Mouse (Mus musculus): ENCODE results near the gene Gm4869. TPM values are rescaled to one million over a fixed set of nuclear protein-coding genes. Genes with fewer than 3 reads are reported as not detected.
"Not testable (repeated sequence)": the region's sequence is repeated elsewhere in the genome, so short reads cannot be mapped to it uniquely, and the experiment has no call there.

Gm4869 gene
- polyA plus RNA-seq, 1 experiment from 2014 or later = 0.47 TPM

GRCm38 (mm10) chr5:140472336-140472735, 26.9 kb downstream of the Gm4869 start:
- no peaks in the 10 kb centered on the region for H3K36me3 ChIP-seq
- no peaks in the 10 kb centered on the region for H3K4me1 ChIP-seq
- WGBS = 82% methylated on average over 3 of the region's 3 CpGs
- no peak overlapping the region for H3K4me2 ChIP-seq (replicated peaks)
- no peak for ATAC-seq (ENCODE audit: insufficient number of reproducible peaks, low FRiP score, low TSS enrichment, low read depth)
- no peak overlapping the region for H3K9ac ChIP-seq
- no peaks in the 10 kb centered on the region for H3K27me3 ChIP-seq
- H3K4me3 ChIP-seq (replicated peaks) = no peak overlapping the region
- H3K9me3 ChIP-seq (replicated peaks) = no peaks in the 10 kb centered on the region
- no peak overlapping the region for H3K27ac ChIP-seq (replicated peaks)

- Histone ChIP-seq H3K9me3 (replicated peaks) (no peaks in the 10 kb centered on the region), H3K27ac (replicated peaks) (no peak overlapping the region), H3K27me3 (no peaks in the 10 kb centered on the region), H3K4me1 (no peaks in the 10 kb centered on the region), H3K4me2 (replicated peaks) (no peak overlapping the region), H3K4me3 (replicated peaks) (no peak overlapping the region), H3K9ac (no peak overlapping the region), H3K36me3 (no peaks in the 10 kb centered on the region)
- WGBS = 67% methylated on average over 4 of the region's 4 CpGs
- no peak for ATAC-seq (ENCODE audit: insufficient number of reproducible peaks, low FRiP score, low TSS enrichment, low read depth)
These were observed 36.0 kb downstream of the Gm4869 start for GRCm38 (mm10) chr5:140481458-140481857.

GRCm38 (mm10) chr5:140491142-140491541, 45.7 kb downstream of the Gm4869 start:
- Histone ChIP-seq H3K27ac (replicated peaks) (no peak overlapping the region), H3K9me3 (replicated peaks) (no peaks in the 10 kb centered on the region), H3K9ac (no peak overlapping the region), H3K4me1 (no peaks in the 10 kb centered on the region), H3K4me2 (replicated peaks) (no peak overlapping the region), H3K4me3 (replicated peaks) (no peak overlapping the region), H3K27me3 (0 out of 2 replicates have a peak, but pooled peaks cover 4% of the 10 kb centered on the region), H3K36me3 (no peaks in the 10 kb centered on the region)
- WGBS = 49% methylated on average over 6 of the region's 6 CpGs
- ATAC-seq (ENCODE audit: insufficient number of reproducible peaks, low FRiP score, low TSS enrichment, low read depth) = no peak

GRCm38 (mm10) chr5:140492684-140493233, 47.3 kb downstream of the Gm4869 start:
- Histone ChIP-seq H3K9me3 (replicated peaks) (no peaks in the 10 kb centered on the region), H3K9ac (no peak overlapping the region), H3K4me3 (replicated peaks) (no peak overlapping the region), H3K36me3 (no peaks in the 10 kb centered on the region), H3K4me2 (replicated peaks) (no peak overlapping the region), H3K27ac (replicated peaks) (no peak overlapping the region), H3K4me1 (no peaks in the 10 kb centered on the region), H3K27me3 (0 out of 2 replicates have a peak, but pooled peaks cover 4% of the 10 kb centered on the region)
- no peak for ATAC-seq (ENCODE audit: insufficient number of reproducible peaks, low FRiP score, low TSS enrichment, low read depth)
- 26% methylated on average over 11 of the region's 11 CpGs for WGBS

GRCm38 (mm10) chr5:140498176-140498575, 52.7 kb downstream of the Gm4869 start:
- no peak for ATAC-seq (ENCODE audit: insufficient number of reproducible peaks, low FRiP score, low TSS enrichment, low read depth)
- Histone ChIP-seq H3K36me3 (no peaks in the 10 kb centered on the region), H3K9ac (no peak overlapping the region), H3K9me3 (replicated peaks) (no peaks in the 10 kb centered on the region), H3K27me3 (no peaks in the 10 kb centered on the region), H3K4me3 (replicated peaks) (no peak overlapping the region), H3K4me2 (replicated peaks) (no peak overlapping the region), H3K4me1 (peaks cover 10% of the 10 kb centered on the region), H3K27ac (replicated peaks) (no peak overlapping the region)
- whole genome bisulfite sequencing = 76% methylated on average over 6 of the region's 6 CpGs

GRCm38 (mm10) chr5:140500736-140501135, 55.3 kb downstream of the Gm4869 start:
- Histone ChIP-seq H3K9me3 (replicated peaks) (no peaks in the 10 kb centered on the region), H3K27me3 (no peaks in the 10 kb centered on the region), H3K36me3 (no peaks in the 10 kb centered on the region), H3K4me1 (peaks cover 24% of the 10 kb centered on the region), H3K9ac (no peak overlapping the region), H3K4me3 (replicated peaks) (no peak overlapping the region), H3K4me2 (replicated peaks) (no peak overlapping the region), H3K27ac (replicated peaks) (no peak overlapping the region)
- ATAC-seq (ENCODE audit: insufficient number of reproducible peaks, low FRiP score, low TSS enrichment, low read depth) = no peak
- WGBS = 80% methylated on average over 6 of the region's 6 CpGs

- Histone ChIP-seq H3K36me3 (no peaks in the 10 kb centered on the region), H3K4me2 (replicated peaks) (peak overlapping the region; percentile 44), H3K27ac (replicated peaks) (no peak overlapping the region), H3K4me3 (replicated peaks) (0 out of 2 replicates have a peak overlapping the region, but pooled peaks have one; percentile 12), H3K27me3 (no peaks in the 10 kb centered on the region), H3K9me3 (replicated peaks) (no peaks in the 10 kb centered on the region), H3K4me1 (peaks cover 39% of the 10 kb centered on the region), H3K9ac (peak overlapping the region; percentile 23; the same call in 1 of the 2 replicates)
- WGBS = 21% methylated on average over 14 of the region's 14 CpGs
- no peak for ATAC-seq (ENCODE audit: insufficient number of reproducible peaks, low FRiP score, low TSS enrichment, low read depth)
These were observed 56.8 kb downstream of the Gm4869 start for GRCm38 (mm10) chr5:140501982-140502836.

GRCm38 (mm10) chr5:140502925-140503324, 57.5 kb downstream of the Gm4869 start:
- H3K36me3 ChIP-seq; H3K9me3 ChIP-seq (replicated peaks); ATAC-seq (ENCODE audit: insufficient number of reproducible peaks, low FRiP score, low TSS enrichment, low read depth); H3K27me3 ChIP-seq; H3K27ac ChIP-seq (replicated peaks): not testable (repeated sequence)
- H3K4me2 ChIP-seq (replicated peaks) = peak overlapping the region; percentile 44
- H3K4me3 ChIP-seq (replicated peaks) = peak overlapping the region; percentile 12; the same call in 1 of the 2 replicates
- peak overlapping the region; percentile 23; the same call in 1 of the 2 replicates for H3K9ac ChIP-seq
- H3K4me1 ChIP-seq = peaks cover 46% of the 10 kb centered on the region
- under 1% methylated on average over 12 of the region's 12 CpGs for WGBS

GRCm38 (mm10) chr5:140505208-140505780, 59.8 kb downstream of the Gm4869 start, which contains the start of gene Chst12:
Chst12 (plus strand) TSS chr5:140505550.
- peak within 1 kb of the TSS; percentile 83 for H3K27ac ChIP-seq (replicated peaks)
- WGBS = under 1% methylated on average over 38 of the region's 38 CpGs
- peak; percentile 96 for ATAC-seq (ENCODE audit: insufficient number of reproducible peaks, low FRiP score, low TSS enrichment, low read depth)
- H3K4me2 ChIP-seq (replicated peaks) = peak within 1 kb of the TSS; percentile 85
- H3K9me3 ChIP-seq (replicated peaks) = no peaks in the 10 kb centered on the region
- peak within 1 kb of the TSS; percentile 72 for H3K4me3 ChIP-seq (replicated peaks)
- H3K4me1 ChIP-seq = peaks cover 70% of the 10 kb centered on the region
- no peaks in the 10 kb centered on the region for H3K27me3 ChIP-seq
- peak within 1 kb of the TSS; percentile 61 for H3K9ac ChIP-seq
- H3K36me3 ChIP-seq = no peaks in the 10 kb centered on the region

- H3K4me1 ChIP-seq = peaks cover 74% of the 10 kb centered on the region
- peak overlapping the region; percentile 61 for H3K9ac ChIP-seq
- no peaks in the 10 kb centered on the region for H3K9me3 ChIP-seq (replicated peaks)
- WGBS = 22% methylated on average over 22 of the region's 22 CpGs
- peak overlapping the region; percentile 85 for H3K4me2 ChIP-seq (replicated peaks)
- H3K27ac ChIP-seq (replicated peaks) = peak overlapping the region; percentile 83
- no peaks in the 10 kb centered on the region for H3K36me3 ChIP-seq
- peak overlapping the region; percentile 72 for H3K4me3 ChIP-seq (replicated peaks)
- ATAC-seq (ENCODE audit: insufficient number of reproducible peaks, low FRiP score, low TSS enrichment, low read depth) = no peak
- H3K27me3 ChIP-seq = no peaks in the 10 kb centered on the region
These were observed 60.8 kb downstream of the Gm4869 start for GRCm38 (mm10) chr5:140506096-140506794.

All from embryonic facial prominence, embryonic 15.5 days (tissue).